Mouse (Mus musculus): Measurements from ENCODE around the gene Abhd17b.
"Not testable (repeated sequence)": the region's sequence is repeated elsewhere in the genome, so short reads cannot be mapped to it uniquely, and the experiment has no call there.

Gene Abhd17b

GRCm38 (mm10) chr19:21653172-21653981 is at the start of gene Abhd17b:
Abhd17b (plus strand) TSS chr19:21653185.
- peak; percentile 47 for DNase-seq

GRCm38 (mm10) chr19:21603836-21604235 is 49.1 kb upstream of the Abhd17b start:
- no peak for DNase-seq

GRCm38 (mm10) chr19:21605294-21605693 is 47.7 kb upstream of the Abhd17b start:
- no peak for DNase-seq

- no peak for DNase-seq
Measured at GRCm38 (mm10) chr19:21610240-21610639, 42.7 kb upstream of the Abhd17b start.

GRCm38 (mm10) chr19:21611297-21611696 is 41.7 kb upstream of the Abhd17b start:
- no peak for DNase-seq

- DNase-seq = no peak
Measured at GRCm38 (mm10) chr19:21611725-21612575, 41.0 kb upstream of the Abhd17b start.

GRCm38 (mm10) chr19:21615801-21616200 is 37.2 kb upstream of the Abhd17b start:
- DNase-seq = no peak

- no peak for DNase-seq
Measured at GRCm38 (mm10) chr19:21623410-21624147, 29.4 kb upstream of the Abhd17b start.

- no peak for DNase-seq
Measured at GRCm38 (mm10) chr19:21624148-21624535, 28.8 kb upstream of the Abhd17b start.

- no peak for DNase-seq
Measured at GRCm38 (mm10) chr19:21626271-21626988, 26.6 kb upstream of the Abhd17b start.

GRCm38 (mm10) chr19:21628440-21628839 is 24.5 kb upstream of the Abhd17b start:
- DNase-seq = not testable (repeated sequence)

GRCm38 (mm10) chr19:21629030-21629429 is 24.0 kb upstream of the Abhd17b start:
- no peak for DNase-seq

- no peak for DNase-seq
Measured at GRCm38 (mm10) chr19:21629501-21629900, 23.5 kb upstream of the Abhd17b start.

- DNase-seq = no peak
Measured at GRCm38 (mm10) chr19:21630656-21631331, 22.2 kb upstream of the Abhd17b start.

GRCm38 (mm10) chr19:21635406-21635805 is 17.6 kb upstream of the Abhd17b start:
- no peak for DNase-seq

GRCm38 (mm10) chr19:21636907-21637306 is 16.1 kb upstream of the Abhd17b start:
- no peak for DNase-seq

- no peak for DNase-seq
Measured at GRCm38 (mm10) chr19:21637672-21638071, 15.3 kb upstream of the Abhd17b start.

- no peak for DNase-seq
Measured at GRCm38 (mm10) chr19:21643935-21644334, 9.1 kb upstream of the Abhd17b start.

GRCm38 (mm10) chr19:21645301-21645700 is 7.7 kb upstream of the Abhd17b start:
- no peak for DNase-seq

- no peak for DNase-seq
Measured at GRCm38 (mm10) chr19:21646142-21646541, 6.8 kb upstream of the Abhd17b start.

GRCm38 (mm10) chr19:21651664-21652063 is 1.3 kb upstream of the Abhd17b start:
- no peak for DNase-seq

Measured in liver (tissue).